Mouse (Mus musculus): ENCODE results near the gene Tspan5.

- TF ChIP-seq POLR2A (IDR thresholded peaks at IDR 0.05; ENCODE audit: low read depth, low read length), result no peak
- no peak for TF ChIP-seq CTCF (IDR thresholded peaks at IDR 0.05; ENCODE audit: extremely low read depth, insufficient read depth, insufficient read length, insufficient replicate concordance)
Observed at GRCm38 (mm10) chr3:138889214-138889613, 147.2 kb downstream of the Tspan5 start.
